Mouse (Mus musculus) cerebellum, adult 9-10 months (tissue): ENCODE measurements around the gene Ssxa1.
"Not testable (repeated sequence)": the region's sequence is repeated elsewhere in the genome, so short reads cannot be mapped to it uniquely, and the experiment has no call there.

Source experiments
- DNase-seq: peaks from one replicate; pipeline ENCODE4 v3.0.0; 2022

Ssxa1 gene

DNA sequence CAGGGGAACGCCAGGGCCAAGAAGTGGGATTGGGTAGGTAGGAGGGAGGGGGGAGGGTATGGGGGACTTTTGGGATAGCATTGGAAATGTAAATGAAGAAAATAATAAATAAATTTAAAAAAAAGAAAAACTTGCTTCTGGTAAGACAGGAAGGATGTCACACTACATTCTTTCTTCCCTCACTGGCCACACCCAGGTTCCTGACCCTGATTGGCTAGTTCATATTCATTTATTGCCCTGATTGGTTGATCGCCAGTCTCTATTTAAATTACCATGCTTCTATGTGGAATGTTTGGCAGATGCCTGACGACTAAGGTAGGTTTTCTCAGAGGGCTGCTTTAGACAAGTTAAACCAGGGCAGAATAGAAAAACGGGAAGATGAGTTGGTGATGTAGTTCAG, at the start of gene Ssxa1:
Gene Ssxa1 (plus strand): TSS at position 301 of the 400 bp plus-strand sequence.
- DNase-seq: no peak

- DNase-seq: no peak
These were observed 47.5 kb upstream of the Ssxa1 start, which contains the start of gene Spaca5 for GRCm38 (mm10) chrX:21068106-21068505. TSS of gene Spaca5 (plus strand) at chrX:21068406.

- no peak for DNase-seq
These were observed 27.0 kb upstream of the Ssxa1 start for GRCm38 (mm10) chrX:21088645-21088982.

DNA sequence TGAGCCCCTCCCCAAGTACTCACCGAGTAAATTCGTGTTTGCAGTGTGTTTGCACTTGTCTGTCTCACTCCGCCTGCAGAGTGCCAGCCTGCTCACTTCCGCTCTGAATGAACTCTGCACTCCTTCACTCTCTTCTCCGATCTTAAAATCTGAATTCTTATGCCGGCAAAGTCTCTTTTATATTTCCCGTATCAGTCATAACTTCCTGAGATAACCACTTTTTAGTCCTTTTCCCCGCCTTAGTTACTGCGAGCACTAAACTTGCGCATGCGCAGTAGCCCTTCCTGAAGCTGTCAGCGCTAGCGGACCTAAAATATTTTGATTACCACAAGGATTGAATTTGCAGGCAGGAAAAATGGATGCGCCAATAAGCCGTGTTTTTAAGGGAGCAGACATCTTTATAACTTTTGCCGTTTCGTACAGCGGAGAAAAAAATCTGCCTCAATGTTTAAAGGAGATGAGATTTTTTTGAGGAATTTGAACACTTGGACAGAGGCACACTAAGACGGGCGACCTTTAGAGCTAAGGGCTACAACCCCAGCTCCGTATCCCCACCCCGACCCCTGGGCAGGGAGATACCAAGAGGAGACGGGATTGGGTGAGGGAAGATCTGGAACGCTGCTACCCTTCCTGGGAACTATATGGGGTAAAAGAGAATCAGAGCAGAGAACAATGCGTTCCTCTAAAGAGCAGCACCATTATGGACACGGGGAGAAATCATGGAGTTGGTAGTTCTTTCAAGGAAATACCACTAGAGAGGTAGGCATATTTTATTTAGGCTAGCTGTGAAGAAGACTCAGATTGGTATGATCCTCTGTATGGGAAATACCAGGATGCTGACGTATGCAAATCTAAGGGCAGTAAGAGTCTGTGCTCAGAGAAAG, 26.4 kb upstream of the Ssxa1 start, which contains the start of gene Zfp300:
Gene Zfp300 (minus strand): TSS at position 545 of the 884 bp plus-strand sequence.
- DNase-seq: peak; percentile 81

GRCm38 (mm10) chrX:21089867-21090239, 25.8 kb upstream of the Ssxa1 start:
- DNase-seq: no peak

DNA sequence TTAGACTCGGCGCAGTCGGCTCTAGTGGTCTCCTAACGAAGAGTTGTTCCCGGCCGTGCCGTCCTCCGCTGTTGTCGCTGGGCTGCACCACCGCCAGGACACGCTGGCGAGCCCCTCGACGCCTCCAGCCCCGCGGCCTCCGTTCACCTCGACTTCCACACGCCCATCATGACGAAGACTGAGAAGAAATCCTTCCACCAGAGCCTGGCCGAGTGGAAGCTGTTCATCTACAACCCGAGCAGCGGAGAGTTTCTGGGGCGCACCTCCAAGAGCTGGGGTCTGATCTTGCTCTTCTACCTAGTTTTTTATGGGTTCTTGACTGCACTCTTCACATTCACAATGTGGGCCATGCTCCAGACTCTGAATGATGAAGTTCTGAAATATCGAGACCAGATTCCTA, 31.1 kb downstream of the Ssxa1 start:
- DNase-seq: not testable (repeated sequence)
